Mouse (Mus musculus) ES-Bruce4 (cell line): ENCODE results near the gene Cpa5.

Source experiments
- CTCF ChIP-seq: IDR thresholded peaks from one replicate; pipeline ENCODE4 v1.8.1; 2011; ENCODE audit warnings: low read depth, low read length
- EP300 ChIP-seq: IDR thresholded peaks from 2 replicates; pipeline ENCODE4 v1.6.1; 2011; ENCODE audit warnings: low read depth, low read length; ENCODE audit not compliant: insufficient read depth

DNA sequence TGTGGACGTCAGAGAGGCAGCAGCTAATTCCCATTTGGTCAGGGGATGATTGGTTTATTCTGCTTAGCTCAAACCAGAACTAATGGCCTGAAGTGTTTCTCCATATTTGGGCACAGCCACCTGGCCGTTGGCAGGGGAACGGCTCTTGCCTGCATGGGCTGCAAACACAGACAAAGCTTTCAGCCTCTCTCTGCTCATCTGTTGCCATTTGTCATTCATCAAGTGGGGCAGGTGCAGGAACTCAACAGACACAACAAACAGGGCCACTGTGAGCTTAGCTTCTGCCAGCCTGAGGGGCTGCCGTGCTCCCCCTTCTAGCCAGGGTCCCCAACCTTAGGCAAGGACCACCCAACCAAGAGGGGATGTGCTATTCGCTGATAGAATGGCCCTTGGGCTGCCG, 17.3 kb downstream of the Cpa5 start:
- TF ChIP-seq EP300 (no peak), CTCF (no peak)
